Mouse (Mus musculus): Measurements from ENCODE around the gene Mypop.

Gene Mypop

DNA sequence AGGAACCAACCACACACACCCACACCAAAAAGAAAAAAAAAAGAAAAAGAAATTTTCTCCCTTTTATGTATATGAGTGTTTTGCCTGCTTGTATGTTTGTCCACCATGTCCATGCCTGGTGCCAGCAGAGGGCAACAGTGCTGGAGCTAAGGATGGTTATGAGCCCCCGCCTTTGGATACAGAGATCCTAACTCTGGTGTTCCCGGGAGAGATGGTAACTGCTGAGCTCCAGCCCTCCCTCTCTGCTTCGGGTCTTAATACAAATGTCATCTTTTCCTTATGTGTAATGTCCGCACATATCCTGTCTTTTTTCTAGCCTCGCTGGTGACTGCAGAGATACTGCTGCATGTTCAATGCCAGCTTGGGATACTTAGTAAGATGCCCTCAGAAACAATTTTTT lies 1.1 kb upstream of the Mypop start:
- DNase-seq (ENCODE audit: inconsistent ontology term), result no peak

DNA sequence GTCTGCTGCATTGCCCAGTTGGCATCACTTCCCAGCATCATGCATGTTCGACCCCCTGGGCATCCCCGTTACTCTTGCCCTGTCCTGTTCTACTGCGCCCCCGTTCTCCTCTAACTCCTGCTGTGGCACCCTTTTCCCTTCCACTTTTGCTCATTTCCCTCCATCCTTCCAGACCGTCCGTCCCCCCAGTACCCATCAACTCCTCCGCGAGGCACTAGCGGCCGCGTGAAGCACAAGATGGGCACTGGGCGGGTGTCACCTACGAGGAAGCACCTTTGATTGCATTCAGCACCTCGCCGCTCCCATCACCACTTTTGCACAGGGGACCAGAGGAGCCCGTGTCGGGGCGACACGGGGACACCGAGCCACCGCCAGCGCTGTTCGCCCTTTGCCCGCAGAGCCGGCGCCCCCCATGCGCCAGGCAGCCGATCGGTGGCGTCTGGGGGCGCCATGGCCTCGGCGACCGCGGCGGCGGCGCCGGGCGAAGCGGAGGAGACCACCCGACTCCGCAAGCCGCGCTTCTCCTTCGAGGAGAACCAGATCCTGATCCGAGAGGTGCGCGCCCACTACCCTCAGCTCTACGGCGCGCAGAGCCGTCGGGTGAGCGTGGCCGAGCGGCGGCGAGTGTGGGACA lies 732 bp downstream of the Mypop start:
- peak; percentile 31 for DNase-seq (ENCODE audit: inconsistent ontology term)

DNA sequence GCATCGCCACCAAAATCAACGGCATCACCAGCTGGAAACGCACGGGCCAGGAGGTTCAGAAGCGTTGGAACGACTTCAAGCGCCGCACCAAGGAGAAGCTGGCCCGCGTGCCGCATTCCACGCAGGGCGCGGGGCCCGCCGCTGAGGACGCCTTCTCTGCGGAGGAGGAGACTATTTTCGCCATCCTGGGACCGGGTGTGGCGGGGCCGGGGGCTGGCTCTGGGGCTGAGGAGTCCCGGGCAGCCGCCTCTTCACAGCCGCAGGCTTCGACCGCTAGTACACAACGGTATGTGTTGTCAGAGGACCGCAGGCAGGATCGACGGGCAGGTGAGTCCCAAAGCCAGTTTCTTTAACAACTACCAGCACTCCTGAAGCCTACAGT lies 1.2 kb downstream of the Mypop start:
- peak; percentile 43 for DNase-seq (ENCODE audit: inconsistent ontology term)

DNA sequence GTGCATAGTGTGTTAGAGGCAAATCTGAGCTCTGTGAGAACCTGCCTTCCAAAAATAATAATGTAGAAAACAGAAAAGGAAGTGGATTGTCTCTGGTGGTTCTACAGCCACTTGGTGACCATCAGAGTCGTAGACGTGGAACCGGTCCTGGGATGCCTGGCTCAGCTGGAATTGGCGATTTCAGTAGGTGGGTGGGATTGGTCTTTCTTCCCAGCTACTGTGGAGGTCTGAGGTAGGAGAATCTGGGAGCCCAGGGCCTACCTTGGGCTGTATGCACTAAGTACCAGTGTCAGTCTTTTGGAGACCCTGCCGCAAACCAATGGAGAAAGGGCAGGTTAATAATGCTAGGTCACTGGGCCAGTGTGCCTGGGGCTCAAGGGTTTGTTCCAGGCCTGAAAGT lies 2.0 kb downstream of the Mypop start:
- DNase-seq (ENCODE audit: inconsistent ontology term), result no peak

DNA sequence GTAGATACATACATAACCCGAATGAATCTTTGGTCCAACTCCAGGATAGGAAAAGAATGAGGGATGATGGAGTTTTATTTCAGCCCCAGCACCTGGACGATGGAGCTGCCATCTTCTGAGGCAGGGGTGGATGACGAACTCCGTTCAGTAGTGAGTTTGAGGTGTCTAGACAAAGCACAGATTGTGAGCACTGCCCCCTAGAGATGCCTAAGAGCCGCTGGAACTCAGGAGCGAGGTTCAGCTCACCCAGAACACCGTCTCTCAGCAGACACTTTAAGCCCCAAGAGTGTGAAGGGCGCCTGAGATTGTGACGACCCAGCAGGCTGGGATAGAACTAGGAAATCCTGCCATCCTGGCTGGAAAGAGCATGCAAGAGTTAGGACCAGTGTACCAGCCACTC lies 7.8 kb downstream of the Mypop start:
- no peak for DNase-seq (ENCODE audit: inconsistent ontology term)

DNA sequence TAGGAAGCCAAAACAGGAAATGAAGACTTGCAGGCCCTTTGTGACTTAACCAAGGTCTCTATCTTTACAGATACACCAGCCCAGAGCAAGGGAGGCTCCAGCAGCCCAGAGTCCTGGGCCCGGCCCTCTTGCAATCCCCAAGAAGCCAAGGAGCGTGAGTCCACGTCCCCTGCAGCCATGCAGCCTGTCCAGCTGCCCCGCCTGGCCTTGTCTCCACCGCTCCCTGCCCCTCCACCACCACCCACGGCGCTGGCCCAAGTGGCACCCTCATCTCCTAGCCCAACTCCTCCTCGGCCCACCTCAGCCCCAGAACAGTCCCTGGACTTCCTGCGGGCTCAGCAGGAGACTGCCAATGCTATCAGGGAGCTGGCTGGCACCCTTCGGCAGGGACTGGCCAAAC lies 9.4 kb downstream of the Mypop start:
- DNase-seq (ENCODE audit: inconsistent ontology term), result no peak

DNA sequence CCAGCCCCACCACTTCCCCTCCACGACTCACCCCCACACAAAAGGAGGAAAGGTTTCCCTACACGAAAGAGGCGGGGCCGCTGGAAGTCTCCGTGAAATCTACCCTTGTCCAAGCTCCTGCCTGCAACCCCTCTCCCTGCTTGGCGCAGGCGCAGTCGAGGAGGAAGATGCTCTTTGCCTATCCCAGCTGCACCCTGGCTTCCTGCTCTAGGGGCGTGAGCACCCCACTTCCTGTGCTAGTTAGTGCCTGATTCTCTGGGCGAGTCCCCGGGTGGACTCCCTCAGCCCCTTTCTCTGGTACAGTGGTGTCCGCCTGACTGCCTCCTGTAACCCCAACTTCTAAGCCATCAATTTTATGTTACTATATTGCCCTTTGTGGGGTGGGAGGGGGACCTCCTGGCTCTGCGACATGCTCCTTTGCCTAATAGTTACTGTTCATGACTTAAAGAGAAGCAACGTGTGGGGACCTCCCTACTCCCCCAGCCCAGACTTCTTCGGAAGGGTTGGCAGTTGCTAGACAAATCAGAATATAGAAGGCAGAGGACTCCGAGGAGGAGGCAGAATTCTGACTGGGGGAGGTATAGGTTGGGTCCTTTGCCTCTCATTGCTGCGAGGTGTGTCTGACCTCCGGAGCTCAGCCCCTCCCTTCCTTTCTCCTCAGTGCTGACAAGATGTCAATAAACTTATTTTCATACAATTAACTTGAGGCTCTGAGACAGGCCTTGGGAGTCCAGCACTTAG lies 10.2 kb downstream of the Mypop start:
- DNase-seq (ENCODE audit: inconsistent ontology term), result no peak

DNA sequence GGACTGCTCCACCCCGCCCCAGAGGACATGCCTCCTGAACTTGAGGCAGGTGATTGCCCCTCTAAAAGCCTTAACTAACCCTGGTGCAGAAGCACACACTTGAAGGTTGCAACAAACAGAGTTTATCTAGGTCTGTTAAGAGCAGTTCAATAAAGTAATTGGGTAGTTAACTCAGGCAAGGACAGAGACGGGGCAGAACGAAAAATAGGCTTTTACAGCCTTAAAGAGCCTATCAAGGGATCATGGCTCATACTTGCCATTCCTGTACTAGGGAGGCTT lies 10.7 kb downstream of the Mypop start:
- no peak for DNase-seq (ENCODE audit: inconsistent ontology term)

DNA sequence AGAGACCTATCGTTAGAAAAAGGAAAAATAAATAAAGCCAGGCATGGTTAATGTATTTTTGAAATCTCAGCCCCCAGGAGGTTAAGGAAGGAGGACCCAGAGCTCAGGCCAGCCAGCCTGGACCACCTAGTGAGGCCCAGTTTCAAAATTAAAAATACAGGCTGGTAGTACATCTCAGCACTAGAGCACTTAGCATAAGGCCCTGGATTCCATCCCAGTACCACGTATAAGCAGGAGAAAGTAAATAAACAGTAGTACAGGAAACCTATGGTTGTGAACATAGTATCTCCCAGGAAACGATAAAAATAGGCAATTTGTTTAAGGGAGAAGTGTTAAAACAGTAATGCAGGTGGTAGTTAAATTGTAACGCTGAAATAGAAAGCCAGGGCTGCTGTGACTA lies 11.1 kb downstream of the Mypop start:
- no peak for DNase-seq (ENCODE audit: inconsistent ontology term)

DNA sequence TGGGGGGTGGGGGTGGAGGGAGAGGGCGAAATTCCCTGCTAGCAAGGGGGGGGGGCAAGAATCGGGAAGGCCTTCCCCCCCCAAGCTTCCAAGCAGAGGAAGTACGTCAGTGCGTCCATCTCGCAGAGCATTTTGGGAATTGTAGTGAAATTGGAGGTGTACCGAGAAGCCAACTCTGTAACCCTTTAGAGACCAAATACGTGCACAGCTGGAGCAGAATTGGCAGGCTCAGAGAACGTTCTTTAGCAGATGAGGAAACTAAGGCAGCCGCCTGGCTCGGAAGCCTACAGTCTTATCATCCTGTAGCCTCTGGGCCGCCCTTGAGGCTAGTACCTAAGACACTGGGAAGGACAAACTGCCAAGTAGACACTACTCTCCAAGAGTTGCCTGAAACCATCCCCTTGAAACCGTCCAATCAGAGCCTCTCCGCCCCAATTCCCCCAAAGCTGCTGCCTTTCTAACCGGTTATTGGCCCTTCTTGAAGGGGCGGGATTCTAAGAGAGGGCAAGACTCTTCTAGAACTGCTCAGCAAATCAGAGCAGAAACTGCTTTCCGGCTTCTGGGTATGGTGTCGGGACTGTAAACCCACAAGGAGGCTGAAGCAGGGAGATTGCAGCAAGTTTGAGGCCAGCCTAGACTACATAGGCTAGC lies 11.9 kb downstream of the Mypop start:
- DNase-seq (ENCODE audit: inconsistent ontology term), result peak; percentile 89

DNA sequence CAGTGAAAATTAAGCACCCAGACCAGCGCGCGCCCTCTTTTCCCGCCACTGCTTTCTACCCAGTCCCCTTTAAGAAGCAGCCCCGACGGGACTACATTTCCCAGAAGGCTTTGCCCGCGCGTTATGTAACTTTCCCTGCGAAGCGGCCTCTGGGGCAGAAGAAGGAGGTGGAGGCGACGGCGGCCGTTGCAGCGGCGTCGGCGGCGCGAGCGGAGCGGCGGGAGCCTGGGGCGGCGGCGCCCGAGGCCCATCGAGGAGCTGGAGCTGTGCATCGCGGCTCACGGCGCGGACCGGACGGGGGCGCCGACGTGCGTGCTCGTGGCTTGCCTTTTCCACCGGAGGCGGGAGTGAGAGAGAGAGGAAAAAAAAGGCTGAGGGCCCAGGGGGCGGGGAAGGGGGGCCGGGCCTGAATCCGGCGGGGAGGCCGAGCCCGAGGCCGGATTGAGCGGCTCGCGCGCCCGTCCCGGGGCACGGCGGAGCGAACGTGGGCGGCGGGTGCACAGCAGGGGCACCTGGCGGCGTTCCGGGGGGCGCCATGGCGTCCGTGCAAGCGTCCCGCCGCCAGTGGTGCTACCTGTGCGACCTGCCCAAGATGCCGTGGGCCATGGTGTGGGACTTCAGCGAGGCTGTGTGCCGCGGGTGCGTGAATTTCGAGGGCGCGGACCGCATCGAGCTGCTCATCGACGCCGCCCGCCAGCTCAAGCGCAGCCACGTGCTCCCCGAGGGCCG lies 13.0 kb downstream of the Mypop start, which contains the start of gene Irf2bp1:
TSS of gene Irf2bp1 (plus strand) at position 143 of the 729 bp plus-strand sequence.
- DNase-seq (ENCODE audit: inconsistent ontology term), result peak; percentile 94

DNA sequence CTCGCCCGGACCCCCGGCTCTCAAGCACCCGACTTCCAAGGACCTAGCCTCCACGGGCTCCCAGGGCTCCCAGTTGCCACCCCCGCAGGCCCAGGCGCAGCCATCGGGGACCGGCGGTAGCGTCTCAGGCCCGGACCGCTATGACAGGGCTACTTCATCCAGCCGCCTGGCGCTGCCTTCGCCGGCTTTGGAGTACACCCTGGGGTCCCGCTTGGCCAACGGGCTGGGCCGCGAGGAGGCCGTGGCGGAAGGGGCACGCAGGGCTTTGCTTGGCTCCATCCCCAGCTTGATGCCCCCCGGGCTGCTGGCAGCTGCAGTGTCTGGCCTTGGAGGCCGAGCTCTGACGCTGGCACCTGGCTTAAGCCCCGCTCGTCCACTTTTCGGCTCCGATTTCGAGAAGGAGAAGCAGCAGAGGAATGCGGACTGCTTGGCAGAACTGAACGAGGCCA lies 13.6 kb downstream of the Mypop start:
- DNase-seq (ENCODE audit: inconsistent ontology term), result peak; percentile 72

DNA sequence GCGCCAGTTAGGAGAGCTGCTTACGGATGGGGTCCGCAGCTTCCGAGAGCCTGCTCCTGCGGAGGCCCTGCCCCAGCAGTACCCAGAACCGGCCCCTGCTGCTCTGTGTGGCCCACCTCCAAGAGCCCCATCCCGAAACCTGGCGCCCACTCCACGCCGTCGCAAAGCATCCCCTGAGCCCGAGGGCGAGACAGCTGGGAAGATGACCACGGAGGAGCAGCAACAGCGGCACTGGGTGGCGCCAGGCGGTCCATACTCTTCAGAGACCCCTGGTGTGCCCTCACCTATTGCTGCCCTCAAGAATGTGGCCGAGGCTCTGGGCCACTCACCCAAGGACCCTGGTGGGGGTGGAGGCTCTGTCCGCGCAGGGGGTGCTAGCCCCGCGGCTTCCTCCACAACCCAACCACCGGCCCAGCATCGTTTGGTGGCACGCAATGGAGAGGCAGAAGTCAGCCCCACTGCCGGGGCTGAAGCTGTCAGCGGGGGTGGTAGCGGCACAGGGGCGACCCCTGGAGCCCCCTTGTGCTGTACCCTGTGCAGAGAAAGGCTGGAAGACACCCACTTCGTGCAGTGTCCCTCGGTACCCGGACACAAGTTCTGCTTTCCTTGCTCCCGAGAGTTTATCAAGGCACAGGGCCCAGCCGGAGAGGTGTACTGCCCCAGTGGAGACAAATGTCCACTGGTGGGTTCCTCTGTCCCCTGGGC lies 14.5 kb downstream of the Mypop start:
- DNase-seq (ENCODE audit: inconsistent ontology term), result no peak

DNA sequence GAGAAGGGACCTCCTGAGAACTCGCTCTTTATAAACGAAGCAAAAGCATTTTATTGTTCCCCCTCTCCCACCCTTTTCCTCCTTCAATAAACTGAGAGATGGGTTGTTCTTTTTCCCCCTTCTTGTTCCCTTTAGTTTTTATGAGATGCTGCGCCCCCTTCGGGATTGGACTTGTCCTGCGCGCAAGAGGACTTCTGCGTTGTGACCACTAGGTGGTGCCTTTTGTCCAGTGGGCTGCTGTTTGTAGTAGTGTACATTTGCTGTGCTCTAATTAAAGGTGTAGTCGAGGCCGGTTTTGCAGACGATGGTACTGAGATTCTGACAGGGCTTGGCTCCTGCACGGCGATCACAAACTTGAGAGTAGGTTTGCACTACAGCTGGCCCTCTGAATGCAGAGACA lies 15.4 kb downstream of the Mypop start:
- DNase-seq (ENCODE audit: inconsistent ontology term), result peak; percentile 67

DNA sequence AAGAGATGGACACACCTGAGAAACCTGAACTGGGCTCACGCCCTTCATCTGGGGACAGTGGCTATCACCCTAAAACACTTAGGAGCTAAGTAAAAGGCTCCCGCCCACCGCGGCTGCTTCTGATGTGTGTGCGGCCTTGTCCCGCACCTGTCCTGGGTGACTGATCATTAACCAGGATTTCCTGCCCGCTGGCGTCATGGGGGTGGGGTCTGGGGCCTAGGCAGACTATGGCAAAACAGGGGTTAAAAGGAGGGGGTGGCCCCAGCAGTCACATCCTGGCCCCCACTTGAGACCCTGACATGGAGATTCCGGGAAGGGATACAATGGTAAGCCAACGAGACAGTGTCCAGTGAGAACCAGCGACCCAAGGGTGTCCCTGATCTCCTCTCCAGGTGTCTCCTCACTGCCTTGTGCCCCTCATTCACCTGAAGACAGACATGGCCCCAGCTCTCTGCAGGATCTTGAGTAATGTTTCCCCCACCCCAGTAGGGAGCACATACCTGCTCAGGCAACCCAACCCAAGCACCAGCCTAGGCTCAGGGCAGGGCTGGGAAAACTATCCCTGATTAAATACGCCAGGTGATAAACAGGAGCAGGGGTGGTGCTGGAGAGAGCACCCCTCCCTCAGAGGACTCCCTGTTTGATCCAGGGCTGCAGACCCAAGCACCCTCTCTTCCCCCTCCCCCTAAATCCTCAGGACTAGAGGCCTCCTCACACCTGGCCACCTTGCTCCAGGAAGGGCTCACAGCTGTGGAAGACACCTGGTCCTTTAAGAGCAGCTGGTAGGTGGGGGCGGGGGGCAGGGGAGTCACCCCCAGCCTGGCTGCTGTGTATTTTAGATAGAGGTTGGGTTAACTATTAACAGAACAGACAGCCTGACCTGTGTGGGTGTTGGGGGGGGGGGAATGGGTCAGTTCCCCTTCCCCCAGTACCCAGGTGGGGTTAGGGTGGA lies 16.3 kb downstream of the Mypop start:
- no peak for DNase-seq (ENCODE audit: inconsistent ontology term)

DNA sequence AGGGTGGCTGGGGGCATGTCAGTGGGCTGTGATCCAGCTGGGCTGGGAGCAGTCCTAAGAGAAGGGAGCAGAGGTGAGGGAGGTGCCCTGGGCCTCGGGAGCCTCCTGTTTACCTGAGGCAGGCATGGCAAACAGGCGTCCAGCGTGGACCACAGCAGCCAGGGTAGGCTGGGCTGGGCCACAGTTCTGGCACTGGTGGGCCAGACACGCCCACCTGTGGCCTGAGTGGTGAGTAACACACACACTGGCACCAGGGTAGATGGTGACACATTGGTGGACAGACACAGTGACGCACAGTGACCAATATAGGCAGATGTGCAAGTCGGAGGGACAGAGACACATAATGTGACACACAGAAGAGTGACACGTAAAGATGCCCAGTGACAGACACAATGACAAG lies 19.5 kb downstream of the Mypop start:
- no peak for DNase-seq (ENCODE audit: inconsistent ontology term)

DNA sequence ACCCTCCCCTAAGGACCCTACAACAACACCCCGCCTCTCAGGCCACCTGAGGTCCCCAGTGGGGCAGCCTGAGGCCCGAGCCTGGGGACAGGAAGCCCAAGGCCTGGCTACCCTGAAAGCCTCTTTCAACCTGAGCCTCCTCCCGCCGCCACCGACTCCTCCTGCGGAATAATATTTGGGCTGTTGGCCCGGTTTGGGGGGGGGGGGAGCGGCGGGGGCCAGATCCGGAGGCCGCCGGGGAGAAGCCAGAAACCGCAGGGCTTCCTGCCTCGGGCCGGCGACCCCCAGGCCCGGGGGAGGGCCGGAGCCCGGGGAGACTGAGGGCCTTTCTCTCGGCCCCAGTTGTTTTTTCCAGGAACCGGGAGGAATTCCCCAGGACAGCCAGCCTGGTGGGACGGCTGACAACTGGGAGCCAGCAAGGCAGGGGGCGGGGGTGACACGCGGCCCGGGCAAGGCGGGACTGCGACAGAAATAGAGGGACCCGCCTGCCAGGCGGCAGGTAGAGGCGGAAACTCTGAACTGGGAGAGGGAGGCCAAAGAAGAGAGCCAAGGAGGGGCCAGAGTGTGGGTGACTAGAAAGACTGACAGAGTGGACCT lies 21.1 kb downstream of the Mypop start:
- peak; percentile 60 for DNase-seq (ENCODE audit: inconsistent ontology term)

DNA sequence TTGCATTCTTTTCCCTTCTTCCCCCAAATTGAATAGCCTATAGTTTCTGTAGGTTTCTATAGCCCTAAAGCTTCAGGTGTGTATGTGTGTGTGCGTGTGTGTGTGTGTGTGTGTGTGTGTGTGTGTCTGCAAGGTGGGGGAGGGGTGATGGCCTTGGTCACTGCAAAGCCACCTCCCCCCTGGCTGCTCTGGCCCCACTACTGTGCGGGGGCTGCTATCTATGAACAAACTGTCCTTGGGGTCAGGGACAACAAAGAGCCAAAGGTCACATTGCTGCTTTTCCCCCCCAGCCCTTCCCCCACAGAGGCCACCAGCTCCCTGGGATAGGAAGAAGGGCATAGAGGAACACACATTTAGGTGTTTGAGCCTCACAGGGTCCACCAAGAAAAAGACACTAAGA lies 21.8 kb downstream of the Mypop start:
- DNase-seq (ENCODE audit: inconsistent ontology term), result no peak

DNA sequence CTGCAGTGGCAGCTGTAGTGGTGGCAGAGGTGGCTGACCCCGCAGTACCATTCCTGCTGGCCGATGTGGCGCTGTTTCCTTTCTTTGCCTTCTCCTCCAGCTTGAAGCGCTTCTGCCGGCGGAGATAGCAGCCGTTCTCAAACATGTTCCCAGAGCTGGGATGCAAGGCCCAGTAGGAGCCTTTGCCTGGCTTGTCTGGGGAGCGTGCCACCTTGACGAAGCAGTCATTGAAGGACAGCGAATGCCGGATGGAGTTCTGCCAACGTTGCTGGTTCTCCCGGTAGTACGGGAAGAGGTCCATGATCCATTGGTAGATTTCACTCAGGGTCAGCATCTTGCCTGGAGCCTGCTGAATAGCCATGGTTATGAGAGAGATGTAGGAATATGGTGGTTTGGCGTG lies 23.4 kb downstream of the Mypop start:
- no peak for DNase-seq (ENCODE audit: inconsistent ontology term)

DNA sequence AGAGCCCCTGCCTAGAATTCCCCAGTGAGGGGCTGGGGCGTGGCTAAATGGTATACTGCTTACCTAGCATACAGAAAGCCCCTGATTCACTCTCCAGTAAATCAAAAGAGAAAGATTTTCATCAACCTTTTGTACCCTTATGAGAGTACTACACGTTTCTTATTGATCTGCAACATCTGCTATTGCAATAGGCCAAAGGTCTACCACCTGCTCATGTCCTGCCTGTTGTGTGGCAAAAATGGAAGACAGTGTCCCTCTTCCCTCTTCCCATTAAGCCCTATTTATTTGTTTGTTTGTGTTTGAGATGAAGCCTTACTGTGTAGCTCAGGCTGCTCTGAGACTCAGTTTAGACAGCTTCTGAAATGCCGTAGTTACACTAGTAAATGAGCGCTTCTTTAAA lies 25.0 kb downstream of the Mypop start:
- no peak for DNase-seq (ENCODE audit: inconsistent ontology term)
